Mouse (Mus musculus) v-Abl transformed pro-B cells (cell line): Measurements from ENCODE around the gene Capn15.

Experiments used
- in situ Hi-C, 2 experiments: fragments of 400-800 bp; cut with MboI; formaldehyde crosslinking; loops; one replicate each; pipeline ENCODE4 v1.15.1; 2025; ENCODE audit not compliant: unreplicated experiment in 2 of 2

The Capn15 gene

GRCm38 (mm10) chr17:26003864-26004263 lies 18.3 kb upstream of the Capn15 start:
- in situ Hi-C loops = no loop called here

GRCm38 (mm10) chr17:25998425-25998824 lies 12.8 kb upstream of the Capn15 start:
- in situ Hi-C loops = no loop called here

GRCm38 (mm10) chr17:25993489-25993888 lies 7.9 kb upstream of the Capn15 start:
- in situ Hi-C loops = no loop called here

- in situ Hi-C loops = no loop called here
Measured at GRCm38 (mm10) chr17:25992274-25992673, 6.7 kb upstream of the Capn15 start.

- in situ Hi-C loops = no loop called here
Measured at GRCm38 (mm10) chr17:25990331-25990730, 4.7 kb upstream of the Capn15 start.

GRCm38 (mm10) chr17:25984556-25985305 lies 865 bp downstream of the Capn15 start:
- in situ Hi-C loops = no loop called here

GRCm38 (mm10) chr17:25984066-25984465 lies 1.5 kb downstream of the Capn15 start:
- in situ Hi-C loops = no loop called here

- in situ Hi-C loops = no loop called here
Measured at GRCm38 (mm10) chr17:25982913-25983312, 2.7 kb downstream of the Capn15 start.

- in situ Hi-C loops = no loop called here
Measured at GRCm38 (mm10) chr17:25980854-25981253, 4.7 kb downstream of the Capn15 start.

- in situ Hi-C loops = no loop called here
Measured at GRCm38 (mm10) chr17:25979829-25980738, 5.5 kb downstream of the Capn15 start.

- in situ Hi-C loops = no loop called here
Measured at GRCm38 (mm10) chr17:25970954-25971707, 14.5 kb downstream of the Capn15 start.

- in situ Hi-C loops = no loop called here
Measured at GRCm38 (mm10) chr17:25970448-25970847, 15.1 kb downstream of the Capn15 start.

- in situ Hi-C loops = no loop called here
Measured at GRCm38 (mm10) chr17:25968176-25968575, 17.4 kb downstream of the Capn15 start.

- in situ Hi-C loops = no loop called here
Measured at GRCm38 (mm10) chr17:25967652-25968051, 17.9 kb downstream of the Capn15 start.

GRCm38 (mm10) chr17:25964271-25964670 lies 21.3 kb downstream of the Capn15 start:
- in situ Hi-C loops = no loop called here

GRCm38 (mm10) chr17:25962413-25962905 lies 23.1 kb downstream of the Capn15 start:
- in situ Hi-C loops = no loop called here

- in situ Hi-C loops = no loop called here
Measured at GRCm38 (mm10) chr17:25961566-25961965, 24.0 kb downstream of the Capn15 start.

GRCm38 (mm10) chr17:25959630-25960467 lies 25.7 kb downstream of the Capn15 start:
- in situ Hi-C loops = no loop called here

- in situ Hi-C loops = no loop called here
Measured at GRCm38 (mm10) chr17:25958771-25959494, 26.7 kb downstream of the Capn15 start.
